In the genomic region with DNA sequence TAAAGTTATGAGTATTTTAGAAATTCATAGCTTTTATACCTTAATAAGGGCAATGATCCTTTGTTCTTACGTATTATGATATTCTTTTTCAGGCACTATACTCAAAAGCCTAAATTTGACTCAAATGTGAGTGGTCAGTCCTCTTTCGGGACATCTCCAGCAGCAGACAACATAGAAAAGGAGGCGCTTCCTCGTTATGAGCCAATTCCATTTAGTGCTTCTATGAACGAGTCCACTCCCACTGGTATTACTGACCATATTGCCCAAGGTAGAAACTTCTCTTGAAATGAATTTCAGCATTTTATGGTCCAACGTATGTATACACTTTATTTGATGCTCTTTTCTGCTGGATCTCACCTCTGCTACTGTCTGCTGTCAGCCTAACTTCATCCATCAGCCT, we compare ENCODE assay signal across 14 mouse cellular contexts.
"Had no signal": no experiment of that assay in that cellular context is flagged by ENCODE, and none has a peak within 500 bp of the region (broad histone marks: within the 10 kb centered on the region; RNA-seq: fewer than 3 reads in every experiment).

No protein-coding gene starts in this region.

- H3K4me2 ChIP-seq: liver, embryonic 15.5 days; lung, embryonic 14.5 days; midbrain, embryonic 13.5 days; neural tube, embryonic 12.5 days had no signal

- ATAC-seq: midbrain, embryonic 13.5 days; midbrain, embryonic 16.5 days had no signal

- H3K4me1 ChIP-seq: midbrain, embryonic 10.5 days; midbrain, embryonic 13.5 days; neural tube, embryonic 12.5 days had no signal

- H3K4me3 ChIP-seq: liver, embryonic 15.5 days; midbrain, embryonic 10.5 days; midbrain, embryonic 13.5 days; myocyte; neural tube, embryonic 12.5 days had no signal

- H3K27ac ChIP-seq: liver, embryonic 15.5 days; midbrain, embryonic 10.5 days; midbrain, embryonic 13.5 days; neural tube, embryonic 12.5 days had no signal

- DNase-seq: lung, adult 18-20 months; lung, embryonic 14.5 days; lung, postnatal 10 days; lung, postnatal 4 days; right cerebral cortex, postnatal 14 days; thymus, adult 18-20 months; thymus, postnatal 14 days; thymus, postnatal 36 days had no signal

- H3K27me3 ChIP-seq: liver, embryonic 15.5 days; midbrain, embryonic 13.5 days; neural tube, embryonic 12.5 days had no signal

- H3K9me3 ChIP-seq: liver, embryonic 15.5 days; midbrain, embryonic 10.5 days; midbrain, embryonic 13.5 days; neural tube, embryonic 12.5 days had no signal

- H3K9ac ChIP-seq: liver, embryonic 15.5 days; lung, embryonic 14.5 days; midbrain, embryonic 13.5 days; neural tube, embryonic 12.5 days had no signal
